Mouse (Mus musculus) adrenal gland, postnatal 36 days (tissue): ENCODE data around the gene Gpr87. TPM values are rescaled to one million over a fixed set of nuclear protein-coding genes. Genes with fewer than 3 reads are reported as not detected.
A peak's percentile ranks its signal among the peaks of the same experiment; 100 is the strongest.

Source experiments
- DNase-seq, 2 experiments: peaks; one replicate each; pipeline ENCODE4 v3.0.0; 2021; ENCODE audit warnings: mixed read lengths in 1 of 2
- total RNA-seq, 2 experiments: library from RNA; stranded (reverse); gene quantifications; 2 replicates each; pipeline ENCODE4 v1.2.3; 2021

The Gpr87 gene
- total RNA-seq, 2 experiments from 2014 or later, result not detected

DNA sequence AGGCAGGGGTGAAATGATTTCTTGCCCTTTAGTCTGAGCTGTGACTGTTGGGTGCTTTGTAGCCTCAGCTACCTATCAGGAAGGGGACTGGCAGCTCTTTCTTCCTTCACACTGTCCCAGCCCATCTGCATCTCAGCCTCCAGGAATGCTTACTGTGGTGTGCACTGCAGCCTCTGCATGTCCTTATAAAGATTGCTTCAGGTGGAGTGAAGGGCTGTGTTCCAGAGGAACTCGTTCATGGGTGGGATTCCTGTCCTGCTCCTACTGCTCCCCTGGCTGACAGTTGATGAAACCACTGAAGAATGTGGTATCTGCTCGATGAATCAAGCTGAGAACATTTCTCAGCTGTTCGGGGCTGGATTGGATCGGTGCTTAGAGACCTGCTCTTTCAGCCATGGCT lies 7.6 kb downstream of the Gpr87 start:
- DNase-seq, result no peak

DNA sequence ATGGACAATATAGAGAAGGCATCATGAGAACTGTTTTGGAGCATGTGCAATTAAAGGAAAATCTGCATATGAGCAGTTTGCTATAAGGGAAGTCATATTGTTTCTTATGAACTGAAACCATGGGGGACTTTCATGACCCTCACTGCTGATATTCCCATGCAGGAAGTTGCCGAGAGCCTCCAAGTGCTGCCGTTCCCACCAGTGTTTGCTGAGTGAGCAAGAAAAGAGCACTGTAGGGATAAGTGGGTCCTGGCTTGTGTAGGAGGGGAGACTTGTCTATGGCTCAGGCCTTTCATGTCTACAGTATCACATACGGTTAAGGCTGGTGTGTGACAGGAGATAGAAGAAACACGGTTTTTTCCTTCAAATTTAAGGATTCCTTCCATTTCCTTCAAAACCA lies 9.2 kb downstream of the Gpr87 start:
- DNase-seq, result no peak

DNA sequence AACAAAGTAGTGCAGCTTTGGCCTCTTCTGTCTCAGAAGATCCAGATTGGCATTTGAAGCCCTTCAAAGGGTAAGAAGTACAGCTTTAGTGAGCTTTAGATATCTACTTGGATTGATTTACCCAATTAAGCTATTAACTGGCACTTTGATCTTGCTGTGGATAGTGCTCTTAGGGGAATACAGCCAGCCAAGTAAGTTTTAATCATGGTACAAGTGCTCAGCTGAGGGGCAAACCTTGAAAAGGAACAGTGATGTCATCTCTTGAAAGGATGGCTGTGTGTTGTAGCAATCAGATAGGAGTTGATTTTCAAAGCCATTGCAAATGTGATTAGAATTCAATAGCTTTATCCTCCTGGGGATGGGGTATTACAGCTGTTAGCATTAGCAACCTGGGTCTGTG lies 12.8 kb downstream of the Gpr87 start:
- DNase-seq, result no peak

DNA sequence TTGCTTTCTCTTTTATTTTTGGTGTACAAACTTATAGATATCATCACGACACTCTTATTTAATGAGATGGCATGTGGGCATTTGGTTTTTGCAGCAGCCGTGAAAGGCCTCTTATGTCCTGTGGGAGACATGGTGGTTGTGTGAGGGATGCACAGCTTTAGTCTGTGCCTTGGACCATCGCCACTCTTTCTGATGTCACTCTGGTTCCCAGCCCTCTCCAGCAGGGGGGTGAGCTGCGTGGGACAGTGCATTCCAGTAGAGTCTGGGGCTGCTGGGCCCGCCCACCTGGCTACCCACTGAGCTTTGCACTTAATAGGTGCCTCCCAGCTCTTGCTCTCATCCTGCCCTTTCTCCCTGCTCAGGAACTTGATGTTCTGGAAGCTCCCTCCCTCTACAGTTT lies 13.8 kb downstream of the Gpr87 start:
- no peak for DNase-seq

DNA sequence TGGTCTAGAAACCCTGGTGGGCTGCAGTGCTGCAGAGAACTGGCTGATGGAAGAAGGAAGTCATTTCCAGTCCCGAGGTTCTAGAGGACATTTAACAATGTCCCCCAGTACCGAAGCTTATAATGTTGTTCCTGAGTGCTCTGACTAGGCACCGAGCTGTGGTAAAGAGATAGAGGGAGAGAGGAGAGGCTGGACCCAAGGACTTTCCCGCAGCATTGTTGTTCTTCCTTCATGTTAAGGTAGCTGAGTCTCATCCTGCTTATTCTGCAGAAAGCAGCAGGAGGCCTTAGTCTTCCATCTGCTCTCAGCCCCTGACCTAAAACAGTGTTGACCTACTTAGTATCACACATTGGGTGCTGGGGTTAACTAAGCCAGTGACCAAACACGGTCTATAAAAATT lies 18.0 kb downstream of the Gpr87 start:
- DNase-seq, result no peak

DNA sequence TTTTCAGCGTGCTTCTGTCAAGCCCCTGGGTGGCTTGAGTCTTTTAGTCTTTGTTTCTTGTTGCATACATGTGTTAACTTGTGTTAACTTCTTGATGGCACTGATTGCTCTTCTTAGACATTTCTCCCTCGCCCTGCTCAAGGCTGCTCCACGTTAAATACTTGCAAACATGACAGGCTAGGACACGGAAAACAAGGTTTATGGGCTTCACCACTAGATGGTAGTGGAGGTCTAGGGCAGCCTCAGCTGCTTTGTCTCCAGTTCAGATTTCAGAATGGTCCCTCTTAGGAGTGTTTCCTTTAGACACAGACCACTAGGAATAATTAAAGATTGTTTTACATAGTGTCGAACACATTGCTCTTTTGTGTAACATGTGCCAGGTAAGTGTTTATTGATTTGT lies 19.7 kb downstream of the Gpr87 start:
- DNase-seq, result peak; percentile 38 to 56

DNA sequence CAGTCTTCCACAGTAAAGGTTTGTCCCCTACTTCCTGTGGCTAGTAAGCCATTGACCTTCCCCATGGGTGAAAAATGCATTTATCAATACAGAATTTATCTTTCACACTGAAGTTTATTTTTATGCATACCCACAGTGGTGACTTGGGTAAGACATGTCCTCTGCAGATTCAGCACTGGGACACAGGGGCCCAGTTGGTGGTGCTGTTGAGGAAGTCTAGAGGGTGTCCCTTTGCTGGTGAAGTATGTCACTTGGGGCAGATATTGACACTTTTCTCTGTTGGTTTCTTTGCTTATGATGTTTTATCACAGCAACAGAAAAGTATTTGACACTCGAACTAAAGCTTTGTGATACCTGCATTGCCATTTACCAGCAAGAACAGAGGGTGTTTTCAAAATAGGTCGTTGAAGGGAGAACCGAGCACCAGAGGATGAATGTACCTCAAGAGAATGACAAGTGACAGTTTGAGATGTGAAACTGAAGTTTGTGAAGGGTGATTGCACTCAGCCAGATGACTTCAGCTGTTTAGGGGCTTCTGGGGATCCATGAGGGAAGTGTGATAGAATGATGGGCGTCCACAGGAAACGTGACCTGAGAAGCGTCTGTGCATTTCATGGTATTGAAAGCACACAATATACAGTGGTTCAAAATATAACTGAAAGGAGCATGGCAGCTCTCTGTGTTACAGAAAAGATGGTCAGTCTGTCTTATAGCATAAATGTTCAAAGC lies 20.3 kb downstream of the Gpr87 start:
- no peak for DNase-seq

DNA sequence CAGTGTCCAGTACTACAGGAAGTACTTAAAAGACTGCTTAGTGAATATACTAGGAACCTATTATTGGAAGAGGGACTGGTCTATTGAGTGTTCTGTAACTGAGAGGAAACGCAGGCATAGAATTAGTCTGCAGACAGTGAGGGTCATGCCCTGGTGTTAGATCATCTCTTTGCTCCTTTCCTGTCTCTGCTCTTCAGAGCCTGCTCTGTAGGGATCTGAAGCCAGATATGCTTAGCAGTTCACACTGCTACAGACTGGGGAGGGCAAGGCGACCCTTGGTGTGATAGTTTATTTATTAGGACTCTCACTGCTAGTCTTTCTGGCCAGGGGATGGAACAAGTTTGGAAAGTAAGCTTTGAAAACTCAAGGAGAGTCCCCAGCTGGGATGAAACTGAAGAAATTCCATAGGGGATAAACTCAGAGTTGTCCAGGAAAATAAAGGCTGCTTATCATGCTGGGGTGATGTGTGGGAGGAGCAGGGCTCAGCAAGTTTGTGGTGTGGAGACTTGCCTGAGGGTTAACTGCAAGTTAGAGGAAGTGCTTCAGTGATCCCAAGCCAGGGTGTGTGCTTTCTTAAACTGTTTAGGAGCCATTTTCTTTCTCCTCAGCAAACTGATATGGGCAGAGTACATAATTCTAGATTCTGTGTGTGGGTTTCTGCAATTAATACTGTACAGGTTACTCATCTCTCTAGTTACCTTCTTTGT lies 24.8 kb downstream of the Gpr87 start:
- no peak for DNase-seq

DNA sequence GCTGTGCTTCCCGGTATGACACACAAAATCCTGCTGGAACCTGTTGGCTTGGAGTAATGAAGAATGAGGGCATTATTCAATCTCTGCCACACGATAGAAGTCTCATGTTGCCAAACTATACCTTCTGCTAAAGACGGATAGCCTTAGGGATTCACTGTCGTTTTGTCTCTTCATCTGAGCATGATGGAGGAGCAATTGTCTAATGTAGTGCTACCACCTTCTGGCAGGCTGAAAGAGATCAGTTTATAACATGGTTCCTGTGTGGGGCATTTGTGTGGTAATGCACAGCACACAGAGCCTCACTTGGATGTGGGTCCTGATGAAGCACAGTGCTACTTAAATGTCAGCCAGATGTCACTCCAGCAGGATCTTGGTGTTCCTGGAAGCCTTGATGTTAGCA lies 25.7 kb downstream of the Gpr87 start:
- DNase-seq, result peak in 1 of 2 experiments; percentile 17

DNA sequence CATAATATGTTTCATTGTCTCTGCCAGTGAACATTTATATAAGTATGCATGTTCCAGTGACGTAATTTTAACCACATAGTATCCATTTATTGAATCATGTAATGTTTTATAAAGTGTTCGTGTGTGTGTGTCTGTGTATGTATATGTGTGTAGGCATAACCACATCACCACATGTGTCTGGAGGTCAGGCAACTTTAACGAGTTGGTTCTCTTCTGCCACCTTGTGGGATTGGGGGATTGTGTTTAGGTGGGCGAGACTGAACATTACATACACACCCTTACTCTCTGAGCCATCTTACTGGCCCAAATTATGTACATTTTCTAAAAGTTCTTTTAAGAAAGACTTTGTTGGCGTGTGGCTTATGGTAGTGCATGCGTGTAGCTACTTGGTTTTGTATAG lies 26.4 kb downstream of the Gpr87 start:
- no peak for DNase-seq

DNA sequence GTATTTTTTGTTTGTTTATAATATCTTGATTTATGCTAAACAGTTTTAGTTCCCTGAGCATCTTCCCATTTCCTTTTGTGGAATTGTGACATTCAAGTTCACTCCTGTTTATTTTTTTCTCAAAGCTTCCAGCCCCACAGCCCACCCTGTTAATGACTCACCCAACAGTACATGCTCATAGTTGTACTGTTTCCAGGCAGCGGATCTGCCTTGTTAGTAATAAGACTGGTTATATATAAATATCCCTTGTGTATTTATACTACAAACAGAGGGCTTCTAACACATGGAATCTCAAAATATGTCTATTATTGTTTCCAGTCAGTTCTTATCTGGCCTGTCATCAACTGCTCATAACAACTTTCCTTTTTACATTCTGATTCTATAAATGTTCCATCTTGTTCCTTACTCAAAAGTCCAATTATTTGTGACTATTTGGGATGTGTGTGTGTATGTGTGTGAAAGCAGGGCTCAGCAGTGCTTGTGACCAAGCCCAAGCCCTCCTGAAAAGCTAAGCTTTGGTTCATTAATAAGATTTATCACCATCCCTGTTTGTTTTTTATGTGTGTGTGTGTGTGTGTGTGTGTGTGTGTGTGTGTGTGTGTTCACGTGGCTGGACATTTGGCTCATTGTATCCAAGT lies 27.4 kb downstream of the Gpr87 start:
- no peak for DNase-seq

DNA sequence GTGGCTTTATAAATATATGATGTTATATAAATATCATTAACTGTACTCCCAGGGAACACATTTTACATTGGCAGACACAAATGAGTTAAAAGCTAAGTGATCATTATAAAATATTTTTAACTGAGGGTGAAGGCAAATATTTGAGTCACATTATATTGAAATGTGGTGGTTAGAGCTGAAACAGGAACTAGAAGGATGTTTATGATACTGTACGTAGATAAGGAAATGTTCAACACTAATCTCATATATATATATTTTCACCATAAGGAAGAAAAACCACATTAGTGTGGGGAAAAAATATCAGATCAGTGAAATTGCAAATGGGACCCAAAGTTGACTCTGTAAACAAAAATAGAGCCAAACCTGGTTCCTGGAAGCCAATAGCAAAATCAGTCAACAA lies 34.4 kb downstream of the Gpr87 start:
- no peak for DNase-seq

DNA sequence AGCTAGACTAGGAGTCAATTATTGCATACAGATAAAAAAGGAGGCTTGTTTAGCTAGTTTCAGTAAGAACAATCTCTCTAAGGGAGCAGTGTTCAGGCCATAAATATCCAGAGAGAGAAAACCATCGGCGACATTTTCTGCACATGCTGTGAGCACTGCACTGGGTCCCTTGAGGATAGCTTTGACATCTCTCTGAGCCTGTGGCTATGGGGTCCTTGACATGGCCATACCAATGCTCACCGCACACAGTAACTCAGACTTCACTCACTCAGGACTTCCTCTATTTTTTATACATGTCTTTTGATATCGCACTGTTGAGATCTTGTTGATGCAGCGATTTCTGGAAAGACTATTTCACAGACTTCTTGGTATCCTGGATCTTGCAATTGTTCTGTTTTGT lies 37.9 kb downstream of the Gpr87 start:
- no peak for DNase-seq

DNA sequence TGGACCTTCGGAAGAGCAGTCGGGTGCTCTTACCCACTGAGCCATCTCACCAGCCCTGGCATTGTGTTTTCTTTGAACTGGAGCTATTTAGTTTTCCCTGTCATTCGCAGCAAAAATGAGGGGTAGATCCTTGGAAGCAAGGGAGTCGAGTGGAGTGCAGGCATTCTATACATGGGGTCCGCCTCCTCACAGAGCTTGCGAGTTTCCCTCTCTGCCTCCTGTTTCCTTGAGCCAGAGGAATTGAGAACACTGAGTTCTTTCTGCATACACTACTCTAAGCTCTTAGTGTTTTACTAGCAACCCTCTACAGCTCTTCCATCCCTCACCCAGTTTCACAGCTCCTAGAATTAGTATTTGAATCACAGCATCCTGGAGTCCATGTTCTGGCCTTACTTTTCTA lies 39.5 kb downstream of the Gpr87 start:
- DNase-seq, result no peak

DNA sequence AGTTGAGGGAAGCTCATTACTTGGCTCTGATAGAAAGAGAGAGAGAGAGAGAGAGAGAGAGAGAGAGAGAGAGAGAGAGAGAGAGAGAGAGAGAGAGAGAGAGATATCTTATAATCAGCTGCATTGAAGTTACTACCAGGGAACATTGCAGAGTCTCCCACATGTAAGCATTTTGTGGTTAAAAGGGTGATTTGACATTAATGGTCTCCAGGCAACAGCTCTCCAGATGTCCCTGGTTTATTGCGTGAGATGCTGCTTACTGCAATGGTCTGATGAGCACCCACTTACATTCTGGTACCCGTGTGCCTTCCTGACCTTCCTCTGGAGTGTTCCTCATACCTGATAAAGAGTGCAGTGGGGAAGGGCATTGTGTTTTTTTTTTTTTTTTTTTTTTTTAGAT lies 40.0 kb downstream of the Gpr87 start:
- no peak for DNase-seq

DNA sequence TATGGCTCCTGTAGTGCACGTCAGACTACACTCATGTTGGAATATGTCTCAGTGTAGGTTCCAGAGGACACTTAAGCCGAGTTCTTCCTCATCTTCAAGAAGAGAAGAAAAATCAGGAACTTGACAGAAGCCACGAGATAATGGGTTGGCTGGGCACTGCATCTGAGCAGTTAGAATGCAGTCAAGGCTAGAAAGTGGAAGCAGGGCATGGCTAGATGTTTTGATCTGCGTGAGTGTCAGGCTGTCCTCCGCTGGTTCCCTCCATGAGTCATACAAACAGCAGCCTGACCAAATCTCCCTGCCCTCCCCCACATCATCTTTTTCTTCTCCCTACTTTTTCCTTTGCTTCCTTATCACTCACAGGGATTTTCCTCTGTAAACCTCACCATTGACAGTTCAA lies 41.5 kb downstream of the Gpr87 start, which contains the start of gene P2ry14:
Gene P2ry14 (minus strand): TSS at position 195 of the 400 bp plus-strand sequence.
- DNase-seq, result peak; percentile 49 to 55

DNA sequence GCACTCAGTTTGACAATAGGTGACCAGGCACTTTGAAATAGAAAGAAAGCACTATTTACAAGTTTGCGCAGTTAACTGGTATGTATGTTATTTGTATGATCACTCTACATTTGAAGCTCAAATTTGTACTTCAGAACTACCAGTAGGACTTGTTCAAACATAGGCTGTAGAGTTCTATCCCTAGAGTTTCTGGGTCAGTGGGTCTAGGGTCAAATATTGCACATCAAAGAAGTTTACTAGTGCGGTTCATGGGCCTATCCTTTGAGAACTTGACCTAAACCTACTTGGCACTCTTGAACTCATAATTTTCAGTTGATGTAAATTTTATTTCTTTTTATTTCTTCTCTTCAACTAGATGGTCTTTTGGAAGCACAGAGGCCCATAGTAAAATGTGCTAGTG lies 44.3 kb downstream of the Gpr87 start:
- no peak for DNase-seq

DNA sequence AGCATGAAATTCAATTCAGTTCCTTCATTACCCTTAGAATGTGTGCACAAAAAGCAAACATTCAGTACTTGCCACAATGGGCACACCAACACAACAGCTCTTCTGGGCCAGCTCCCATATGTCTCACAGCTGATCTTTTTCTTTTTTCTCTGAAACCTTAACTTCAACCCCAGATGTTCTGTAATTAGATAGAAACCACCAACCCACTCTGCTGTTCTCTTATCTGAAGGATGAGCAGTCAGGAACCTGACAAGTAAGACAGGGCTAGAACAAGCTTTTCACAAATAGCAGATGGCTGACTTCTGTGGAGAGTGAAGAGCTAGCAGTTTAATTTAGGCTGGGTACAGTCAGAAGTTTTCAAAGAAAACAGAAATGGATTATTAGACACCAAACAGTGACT lies 45.3 kb downstream of the Gpr87 start:
- no peak for DNase-seq

DNA sequence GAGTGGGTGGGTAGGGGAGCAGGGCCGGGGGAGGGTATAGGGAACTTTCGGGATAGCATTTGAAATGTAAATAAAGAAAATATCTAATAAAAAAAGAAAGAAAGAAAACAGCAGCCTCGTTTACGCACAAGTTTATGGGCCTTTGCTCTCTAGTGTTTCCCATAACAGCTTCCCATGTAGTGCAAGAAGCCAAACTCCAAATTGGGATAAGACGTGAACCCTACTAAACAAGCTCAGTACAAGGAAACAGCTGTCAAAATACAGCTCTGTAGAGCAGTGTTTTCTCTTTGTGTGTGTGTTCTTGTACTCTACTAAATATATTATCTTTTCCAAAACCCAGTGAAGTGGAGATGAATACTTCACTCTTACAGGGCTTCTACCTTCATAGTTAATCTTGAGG lies 49.7 kb downstream of the Gpr87 start:
- no peak for DNase-seq

DNA sequence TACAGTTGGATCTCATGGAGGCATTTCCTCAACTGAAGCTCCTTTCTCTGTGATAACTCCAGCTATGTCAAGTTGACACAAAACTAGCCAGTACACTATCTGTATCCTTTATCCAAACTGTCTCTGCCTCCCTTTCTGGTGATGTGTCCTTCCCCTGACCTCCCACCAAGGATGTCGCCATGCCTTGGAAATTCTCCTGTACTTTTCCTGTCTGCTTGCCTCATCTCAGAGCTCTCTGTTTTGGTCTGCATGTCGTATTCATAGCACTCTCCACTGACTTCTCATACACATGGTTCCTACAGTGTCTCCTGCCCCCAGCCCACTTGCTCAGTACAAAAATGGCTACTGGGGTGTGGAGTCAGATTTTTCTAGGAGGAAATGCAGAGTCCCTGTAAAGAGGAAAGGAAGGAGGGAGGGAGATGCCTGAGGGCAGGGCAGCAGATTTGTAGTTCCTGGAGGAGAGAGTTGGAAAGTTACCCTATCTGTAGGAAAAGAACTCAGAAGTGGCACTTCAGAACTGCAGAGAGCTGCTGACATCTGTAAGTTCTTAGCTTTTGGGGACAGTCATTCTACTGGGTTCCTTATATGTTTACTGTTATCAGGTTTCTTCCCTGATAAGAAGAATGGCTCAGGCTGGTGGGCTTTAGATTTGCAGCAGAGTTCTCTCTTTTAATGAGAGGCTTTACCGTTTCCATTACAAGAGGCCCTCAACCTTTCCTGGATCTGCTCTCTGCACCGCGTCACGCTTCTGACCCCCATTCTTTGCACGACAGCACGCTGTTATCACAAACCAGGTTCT lies 53.2 kb downstream of the Gpr87 start:
- DNase-seq, result no peak

DNA sequence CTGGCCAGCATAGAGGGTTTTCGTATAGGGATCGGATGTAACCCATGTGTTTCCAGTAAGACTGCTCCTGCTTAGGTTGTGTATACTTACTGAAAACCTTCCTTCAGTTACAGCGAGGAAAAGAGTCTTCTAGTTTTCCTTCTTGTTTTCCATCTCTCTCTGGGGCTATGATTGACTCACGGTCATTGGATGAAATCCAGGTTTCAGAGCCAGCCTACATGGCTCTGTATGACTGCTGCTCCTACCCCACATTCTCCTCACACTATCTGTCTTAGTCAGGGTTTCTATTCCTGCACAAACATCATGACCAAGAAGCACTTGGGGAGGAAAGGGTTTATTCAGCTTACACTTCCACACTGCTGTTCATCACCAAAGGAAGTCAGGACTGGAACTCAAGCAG lies 54.0 kb downstream of the Gpr87 start:
- peak in 1 of 2 experiments; percentile 52 for DNase-seq

DNA sequence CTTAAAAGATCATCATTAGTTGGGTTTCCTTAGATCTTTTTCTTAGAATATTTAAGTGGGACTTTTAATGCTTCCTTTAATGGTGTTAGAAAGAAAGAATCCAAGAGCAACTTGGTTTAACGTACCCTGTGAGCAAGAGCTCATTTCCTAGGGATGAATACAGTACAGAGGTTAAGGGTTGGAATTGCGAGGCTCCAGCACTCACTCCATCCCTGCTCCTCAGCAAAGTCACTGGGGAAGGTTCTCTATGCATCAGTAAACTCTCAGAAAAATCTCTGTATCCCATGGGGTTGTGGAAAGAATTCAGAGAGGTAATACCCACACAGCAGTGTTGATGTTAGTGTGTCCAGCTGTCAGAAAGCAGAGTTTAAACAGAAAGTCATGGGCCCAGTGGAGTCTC lies 54.8 kb downstream of the Gpr87 start:
- no peak for DNase-seq

DNA sequence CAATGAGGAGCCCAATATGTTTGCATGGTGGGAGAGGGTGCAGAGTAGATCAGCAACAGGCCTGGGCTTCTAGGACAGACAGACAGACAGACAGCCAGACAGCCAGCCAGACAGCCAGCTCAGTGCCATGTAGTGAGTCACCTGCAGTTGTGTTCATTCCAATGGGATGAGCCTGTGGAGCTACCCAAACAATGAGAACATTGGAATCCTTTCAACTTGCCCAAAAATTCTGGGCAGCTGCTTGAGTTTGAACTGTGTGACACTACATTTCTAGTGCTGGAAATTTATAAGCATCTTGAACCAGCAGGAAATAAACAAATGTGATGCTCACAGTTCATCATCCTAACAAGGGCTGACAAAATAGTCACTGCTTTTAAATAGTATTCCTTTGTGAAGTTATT lies 55.3 kb downstream of the Gpr87 start:
- DNase-seq, result peak in 1 of 2 experiments; percentile 55
